Mouse (Mus musculus) monocyte, adult 2 months (primary cell): ENCODE data around the gene Scgb1b24.

Experiments
- DNase-seq, 2 experiments: peaks; one replicate each; pipeline ENCODE4 v3.0.0; 2022; ENCODE audit warnings: low spot score in 2 of 2, low read depth in 1 of 2

The Scgb1b24 gene

GRCm38 (mm10) chr7:33743499-33743898 lies at the start of gene Scgb1b24:
TSS of gene Scgb1b24 (plus strand) at chr7:33743799.
- no peak for DNase-seq

GRCm38 (mm10) chr7:33739212-33739611 lies 4.4 kb upstream of the Scgb1b24 start, which contains the start of gene Scgb2b24:
TSS of gene Scgb2b24 (minus strand) at chr7:33739312.
- no peak for DNase-seq
